Mouse (Mus musculus) brain, embryonic 14.5 days (tissue): ENCODE data around the gene Mgst3.

Experiments
- CTCF ChIP-seq: fragments of 200-500 bp; IDR thresholded peaks from 2 replicates; pipeline ENCODE4 v1.5.1; 2012; ENCODE audit warnings: inconsistent platforms, mild to moderate bottlenecking, moderate library complexity, borderline replicate concordance; ENCODE audit not compliant: insufficient read depth, insufficient read length; ENCODE audit errors: extremely low read depth
- POLR2A ChIP-seq: fragments of 200-500 bp; IDR thresholded peaks from 2 replicates; pipeline ENCODE4 v1.6.1; 2012; ENCODE audit warnings: mild to moderate bottlenecking, inconsistent platforms, borderline replicate concordance; ENCODE audit not compliant: poor library complexity, insufficient read depth, insufficient read length, severe bottlenecking; ENCODE audit errors: extremely low read depth

- TF ChIP-seq CTCF, result no peak
- no peak for TF ChIP-seq POLR2A
Measured at GRCm38 (mm10) chr1:167411991-167412715, 18.5 kb upstream of the Mgst3 start.
